Mouse (Mus musculus): ENCODE measurements around the gene Myef2.
A peak's percentile ranks its signal among the peaks of the same experiment; 100 is the strongest.

Myef2 gene

DNA sequence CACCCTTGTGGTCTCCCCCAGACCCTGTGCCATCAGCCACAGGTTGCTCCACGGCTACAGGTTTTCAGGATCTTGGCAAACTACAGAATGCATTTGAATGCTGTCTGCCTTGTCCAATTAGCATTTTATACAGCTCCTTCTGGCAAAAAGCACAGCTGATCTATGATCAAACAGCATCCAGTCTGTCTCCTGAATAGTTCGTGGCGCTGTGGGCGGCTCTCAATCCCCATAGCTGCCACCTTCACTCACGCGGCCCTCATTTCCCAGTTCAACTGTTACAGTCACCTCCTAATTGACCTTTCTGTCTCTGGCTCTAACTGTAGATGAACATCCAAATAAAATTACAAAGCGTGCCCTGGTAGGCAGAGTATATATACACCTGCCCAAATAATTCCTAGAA is 56.1 kb downstream of the Myef2 start:
- no peak for DNase-seq

DNA sequence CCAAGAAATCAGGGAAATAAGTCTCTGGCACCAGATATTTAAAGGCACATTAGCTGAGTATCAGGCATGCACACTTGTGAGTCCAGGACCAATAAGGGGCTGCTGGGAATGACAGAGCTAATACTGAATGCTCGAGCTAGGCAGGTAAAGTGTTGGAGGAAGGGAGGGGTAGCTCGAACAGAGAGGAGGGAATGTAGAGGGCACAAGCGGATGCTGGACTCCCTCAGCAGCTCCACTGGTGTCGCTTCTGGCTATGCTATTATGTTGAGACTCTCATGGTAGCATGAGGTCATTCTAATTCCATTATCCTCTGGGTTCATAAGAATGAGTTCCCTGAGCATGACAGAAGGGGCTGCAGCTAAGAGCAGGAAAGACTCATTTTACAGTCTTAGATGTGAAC is 60.5 kb downstream of the Myef2 start:
- DNase-seq: no peak

DNA sequence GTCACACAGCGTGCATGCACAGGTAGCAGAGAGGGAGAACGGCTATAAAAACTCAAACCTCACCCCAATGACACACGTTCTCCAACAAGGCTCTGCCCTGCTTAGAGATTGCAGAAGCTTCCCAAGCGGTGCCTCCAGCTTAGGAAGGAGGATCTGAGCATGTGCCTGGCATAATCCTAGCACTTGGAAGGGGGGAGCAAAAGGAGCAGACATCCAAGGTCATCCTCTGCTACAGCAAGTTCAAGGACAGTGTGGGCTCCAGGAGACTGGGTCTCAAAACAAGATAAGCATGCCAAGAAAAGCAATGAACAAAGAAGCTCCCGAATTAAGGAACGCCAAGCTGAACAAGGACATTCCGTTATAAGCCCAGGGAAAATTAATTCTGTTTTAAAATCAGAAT is 62.0 kb downstream of the Myef2 start:
- DNase-seq: no peak

DNA sequence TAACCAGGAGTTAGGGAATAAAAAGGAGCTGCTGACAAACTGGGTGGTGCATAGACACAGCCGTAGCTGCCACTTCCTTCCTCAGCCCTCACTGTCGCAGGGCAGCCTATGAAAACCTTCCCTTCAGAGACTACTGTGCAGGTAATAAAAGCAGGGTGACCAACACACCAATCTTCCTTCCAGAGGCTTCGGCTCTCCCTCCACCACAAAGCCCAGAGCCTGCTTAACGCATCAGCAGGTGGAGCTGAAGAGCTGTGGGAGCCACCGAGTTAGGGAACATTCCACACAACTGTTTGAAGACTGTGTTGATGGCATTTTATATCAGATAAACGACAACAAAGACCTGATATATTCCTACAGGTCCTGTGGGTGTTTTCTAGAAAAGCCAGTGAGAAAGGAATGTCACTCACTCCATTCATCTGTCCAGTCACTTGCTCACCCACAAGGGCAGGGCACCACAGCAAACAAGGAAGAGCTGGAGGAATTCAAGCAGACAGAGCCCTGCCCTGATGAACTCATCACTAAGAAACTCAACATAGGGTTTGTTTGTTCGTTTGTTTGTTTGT is 66.1 kb downstream of the Myef2 start:
- DNase-seq: peak; percentile 38

DNA sequence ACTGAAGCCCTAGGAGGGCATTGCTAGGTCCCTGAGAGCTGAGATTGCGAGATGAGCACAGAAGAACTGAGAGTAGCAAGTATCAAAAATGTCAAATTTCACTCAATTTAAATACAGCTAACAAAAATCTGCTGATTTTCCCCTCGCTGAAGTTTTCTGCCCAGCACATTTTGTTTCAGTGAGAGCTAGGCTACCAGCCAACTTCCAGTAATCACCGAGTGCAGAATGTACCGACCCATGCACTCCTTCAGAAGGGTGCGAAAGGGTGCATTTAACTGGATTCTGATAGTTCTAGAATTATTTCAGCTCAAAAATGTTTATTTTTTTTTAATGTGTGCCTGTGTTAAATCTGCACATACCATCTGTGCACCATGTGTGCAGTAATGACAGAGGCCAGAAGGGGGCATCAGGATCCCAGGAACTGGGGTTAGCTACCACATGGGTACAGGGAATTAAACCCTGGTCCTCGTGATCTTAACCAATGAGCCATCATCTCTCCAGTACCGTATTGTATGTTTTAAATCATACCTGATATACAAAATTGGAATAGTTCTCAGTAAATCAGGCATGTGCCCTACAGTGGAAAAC is 68.1 kb downstream of the Myef2 start:
- no peak for DNase-seq
